Mouse (Mus musculus): Measurements from ENCODE around the gene Stk11ip. TPM values are rescaled to one million over a fixed set of nuclear protein-coding genes. Genes with fewer than 3 reads are reported as not detected.
A peak's percentile ranks its signal among the peaks of the same experiment; 100 is the strongest.

Gene Stk11ip
- polyA plus RNA-seq, 1 experiment from 2014 or later = 24.4 TPM

- H3K4me1 ChIP-seq = peaks cover 15% of the 10 kb centered on the region
- H3K27me3 ChIP-seq = no peaks in the 10 kb centered on the region
- no peak overlapping the region for H3K27ac ChIP-seq
- H3K9ac ChIP-seq = no peak overlapping the region
- no peaks in the 10 kb centered on the region for H3K9me3 ChIP-seq
- no peak overlapping the region for H3K4me3 ChIP-seq (replicated peaks)
- no peak overlapping the region for H3K4me2 ChIP-seq
- peaks cover 53% of the 10 kb centered on the region for H3K36me3 ChIP-seq (replicated peaks)
- no peak for ATAC-seq (ENCODE audit: low FRiP score)
- WGBS = 91% methylated on average over 17 of the region's 17 CpGs
Observed at GRCm38 (mm10) chr1:75548871-75549270, 27.5 kb downstream of the Stk11ip start.

- ATAC-seq (ENCODE audit: low FRiP score) = no peak
- Histone ChIP-seq H3K36me3 (replicated peaks) (peaks cover 56% of the 10 kb centered on the region), H3K27ac (no peak overlapping the region), H3K9ac (no peak overlapping the region), H3K4me1 (peaks cover 15% of the 10 kb centered on the region), H3K27me3 (no peaks in the 10 kb centered on the region), H3K4me2 (no peak overlapping the region), H3K4me3 (replicated peaks) (no peak overlapping the region), H3K9me3 (no peaks in the 10 kb centered on the region)
- WGBS = 91% methylated on average over 17 of the region's 17 CpGs
Observed at GRCm38 (mm10) chr1:75549289-75550279, 28.3 kb downstream of the Stk11ip start.

- H3K9me3 ChIP-seq = no peaks in the 10 kb centered on the region
- no peak overlapping the region for H3K4me3 ChIP-seq (replicated peaks)
- 91% methylated on average over 15 of the region's 15 CpGs for WGBS
- peaks cover 66% of the 10 kb centered on the region for H3K36me3 ChIP-seq (replicated peaks)
- peaks cover 13% of the 10 kb centered on the region for H3K4me1 ChIP-seq
- no peak overlapping the region for H3K27ac ChIP-seq
- ATAC-seq (ENCODE audit: low FRiP score) = no peak
- H3K27me3 ChIP-seq = no peaks in the 10 kb centered on the region
- no peak overlapping the region for H3K4me2 ChIP-seq
- no peak overlapping the region for H3K9ac ChIP-seq
Observed at GRCm38 (mm10) chr1:75550586-75550985, 29.3 kb downstream of the Stk11ip start.

DNA sequence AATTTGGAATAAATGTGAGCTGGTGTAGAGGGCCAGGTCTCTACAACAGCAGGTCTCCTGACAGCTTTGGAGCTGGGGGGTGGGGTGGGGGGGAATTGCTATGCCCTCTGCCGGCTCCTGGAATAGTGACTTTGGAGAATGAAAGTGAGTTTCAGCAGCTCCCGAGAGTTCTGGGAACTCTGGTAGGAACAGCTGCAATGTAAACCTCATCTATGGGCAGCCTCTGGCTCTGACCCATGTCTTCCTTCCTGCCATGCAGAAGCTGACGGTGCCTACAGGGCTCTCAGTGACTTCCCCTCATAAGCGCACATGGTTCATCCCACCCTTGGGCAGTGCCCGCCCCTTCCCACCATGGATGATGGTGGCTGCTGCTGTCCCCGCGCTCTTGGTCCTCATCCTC is 34.4 kb downstream of the Stk11ip start:
- Histone ChIP-seq H3K9me3 (no peaks in the 10 kb centered on the region), H3K27ac (no peak overlapping the region), H3K4me1 (peaks cover 16% of the 10 kb centered on the region), H3K36me3 (replicated peaks) (peaks cover 61% of the 10 kb centered on the region), H3K4me2 (no peak overlapping the region), H3K4me3 (replicated peaks) (no peak overlapping the region), H3K27me3 (no peaks in the 10 kb centered on the region), H3K9ac (no peak overlapping the region)
- ATAC-seq (ENCODE audit: low FRiP score) = no peak
- WGBS = 93% methylated on average over 7 of the region's 7 CpGs

DNA sequence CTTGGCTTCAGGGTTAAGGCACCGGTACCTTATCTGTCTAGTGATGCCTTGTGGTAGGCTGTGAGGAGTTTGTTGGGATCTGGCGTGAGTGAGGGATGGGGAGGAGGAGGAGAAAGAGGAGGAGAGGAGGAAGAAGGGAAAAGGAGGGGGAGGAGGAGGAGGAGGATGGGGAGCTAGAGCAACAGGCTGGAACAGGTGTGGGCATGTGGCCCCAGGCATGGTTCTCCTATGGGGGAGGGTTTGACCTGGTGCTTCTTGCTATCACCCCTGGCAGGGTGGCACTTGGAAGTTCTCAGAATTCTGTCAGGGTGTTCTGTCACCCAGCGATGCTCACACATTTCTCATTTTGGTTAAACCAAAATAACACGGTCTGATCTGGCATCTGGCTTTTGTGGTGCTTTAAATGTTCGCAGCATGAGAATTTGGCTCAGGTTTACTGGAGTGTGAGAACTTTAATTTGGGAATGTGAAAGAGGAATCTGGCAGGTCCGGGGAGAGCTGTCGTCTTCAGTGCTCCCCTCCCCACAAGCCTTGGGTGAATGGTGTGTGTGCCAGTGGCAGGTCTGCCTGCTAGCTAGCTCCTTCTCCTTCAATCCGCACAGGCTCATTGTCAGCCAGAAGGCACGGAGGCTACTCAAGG is 34.9 kb downstream of the Stk11ip start:
- H3K9me3 ChIP-seq = no peaks in the 10 kb centered on the region
- H3K27me3 ChIP-seq = no peaks in the 10 kb centered on the region
- no peak overlapping the region for H3K4me3 ChIP-seq (replicated peaks)
- H3K4me1 ChIP-seq = peaks cover 16% of the 10 kb centered on the region
- no peak overlapping the region for H3K9ac ChIP-seq
- WGBS = 89% methylated on average over 9 of the region's 9 CpGs
- no peak for ATAC-seq (ENCODE audit: low FRiP score)
- H3K36me3 ChIP-seq (replicated peaks) = peaks cover 55% of the 10 kb centered on the region
- no peak overlapping the region for H3K4me2 ChIP-seq
- H3K27ac ChIP-seq = no peak overlapping the region

DNA sequence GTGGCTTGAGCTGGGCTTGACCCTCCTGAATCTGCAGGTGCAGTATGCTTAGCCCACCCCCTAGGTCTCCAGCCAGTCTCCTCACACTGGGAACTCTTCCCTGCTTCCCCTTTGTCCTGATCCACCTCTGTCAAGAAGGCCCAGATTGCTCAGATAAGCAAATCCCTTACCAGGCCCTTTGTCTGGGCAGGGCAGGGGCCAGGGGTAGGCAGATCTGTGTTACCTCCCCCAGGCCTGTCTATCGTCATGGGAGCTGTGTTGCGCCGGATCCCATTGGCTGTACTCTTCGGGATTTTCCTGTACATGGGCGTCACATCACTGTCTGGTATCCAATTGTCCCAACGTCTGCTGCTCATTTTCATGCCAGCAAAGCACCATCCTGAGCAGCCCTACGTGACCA is 35.7 kb downstream of the Stk11ip start:
- WGBS = 89% methylated on average over 7 of the region's 7 CpGs
- peaks cover 47% of the 10 kb centered on the region for H3K36me3 ChIP-seq (replicated peaks)

DNA sequence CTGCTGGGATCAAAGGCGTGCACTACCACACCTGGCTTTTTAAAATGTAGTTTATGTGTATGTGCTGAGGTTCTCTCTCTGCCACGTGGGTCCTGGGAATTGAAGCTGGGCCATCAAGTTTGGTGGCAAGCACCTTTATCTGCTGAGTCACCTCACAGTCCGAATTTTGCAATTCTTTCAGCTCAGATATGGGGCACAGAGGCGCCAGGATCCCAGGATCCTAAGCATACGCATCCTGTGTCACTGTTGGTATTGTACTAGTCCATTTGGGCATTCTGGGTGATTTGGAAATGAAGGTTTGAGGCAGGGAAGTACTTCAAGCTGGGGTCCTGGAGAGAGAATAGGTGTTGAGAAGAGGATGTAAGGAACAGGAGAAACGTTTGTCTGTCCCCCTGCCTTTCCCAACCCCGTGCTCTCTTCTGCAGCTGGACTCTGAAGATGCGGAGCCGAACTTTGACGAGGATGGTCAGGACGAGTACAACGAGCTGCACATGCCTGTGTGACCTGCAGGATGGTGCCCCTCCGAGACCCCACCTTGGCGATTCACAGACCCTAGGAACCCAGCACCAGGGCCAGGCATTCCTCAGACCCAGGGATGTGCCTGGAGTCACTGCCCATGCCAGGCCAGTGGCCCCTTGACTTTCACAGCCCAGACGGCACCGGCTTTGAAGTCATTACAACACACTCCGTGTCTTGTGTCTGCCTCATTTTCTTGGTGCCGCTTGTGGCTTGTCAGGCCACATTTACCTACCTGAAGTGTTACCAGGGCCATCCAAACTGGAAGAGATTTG is 37.3 kb downstream of the Stk11ip start:
- Histone ChIP-seq H3K27ac (peak overlapping the region; percentile 50; the same call in 1 of the 2 replicates), H3K4me1 (peaks cover 16% of the 10 kb centered on the region), H3K4me3 (replicated peaks) (no peak overlapping the region), H3K27me3 (0 out of 2 replicates have a peak, but pooled peaks cover 4% of the 10 kb centered on the region), H3K9me3 (no peaks in the 10 kb centered on the region), H3K4me2 (0 out of 2 replicates have a peak overlapping the region, but pooled peaks have one; percentile 48), H3K36me3 (replicated peaks) (peaks cover 32% of the 10 kb centered on the region), H3K9ac (0 out of 2 replicates have a peak overlapping the region, but pooled peaks have one; percentile 1)
- 84% methylated on average over 18 of the region's 18 CpGs for WGBS
- ATAC-seq (ENCODE audit: low FRiP score) = peak; percentile 5; the same call in 1 of the 2 replicates

More for the DNA sequence above, 35.7 kb downstream of the Stk11ip start:
- H3K9me3 ChIP-seq = no peaks in the 10 kb centered on the region
- H3K9ac ChIP-seq = no peak overlapping the region
- no peaks in the 10 kb centered on the region for H3K27me3 ChIP-seq
- H3K4me2 ChIP-seq = no peak overlapping the region
- ATAC-seq (ENCODE audit: low FRiP score) = no peak
- no peak overlapping the region for H3K4me3 ChIP-seq (replicated peaks)
- no peak overlapping the region for H3K27ac ChIP-seq
- peaks cover 16% of the 10 kb centered on the region for H3K4me1 ChIP-seq

DNA sequence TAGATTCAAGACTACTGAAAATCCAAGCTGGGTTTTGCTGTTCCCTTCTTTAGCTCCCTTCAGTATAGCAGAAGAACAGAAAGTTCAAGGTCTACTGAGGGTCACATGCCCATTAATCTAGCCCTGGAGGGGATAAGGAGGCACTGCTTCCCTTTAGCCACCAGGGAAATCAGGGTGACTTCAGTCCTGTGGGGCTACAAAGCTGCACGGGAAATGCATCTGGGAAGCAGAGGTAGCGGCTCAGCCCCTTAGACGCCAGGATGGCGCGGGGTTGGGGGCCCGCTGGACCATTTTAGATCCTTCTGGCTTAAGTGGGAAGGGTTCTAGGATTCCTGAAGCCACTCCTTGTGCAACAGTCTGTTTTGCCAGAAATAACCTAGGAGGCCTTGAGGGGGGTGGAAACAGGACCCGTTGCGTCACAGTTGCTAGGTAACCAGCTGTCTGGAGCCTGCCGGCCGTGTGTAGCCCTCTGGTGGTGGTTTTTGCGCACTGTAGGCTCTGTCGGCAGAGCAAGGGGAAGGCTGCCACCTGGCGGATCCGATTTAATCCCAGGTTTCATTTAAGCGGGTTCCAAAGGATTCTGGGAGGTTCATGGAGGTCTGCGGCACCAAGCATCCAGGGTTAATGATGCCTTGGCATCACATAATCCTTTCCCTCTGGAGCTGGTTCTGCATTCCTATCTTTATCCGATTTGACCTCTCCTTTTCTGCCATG is 38.0 kb downstream of the Stk11ip start:
- Histone ChIP-seq H3K9ac (peak overlapping the region; percentile 38; the same call in 1 of the 2 replicates), H3K4me3 (replicated peaks) (0 out of 2 replicates have a peak overlapping the region, but pooled peaks have one; percentile 2), H3K27me3 (peaks cover 4% of the 10 kb centered on the region; the same call in 1 of the 2 replicates), H3K4me1 (peaks cover 16% of the 10 kb centered on the region), H3K4me2 (peak overlapping the region; percentile 48), H3K36me3 (replicated peaks) (peaks cover 26% of the 10 kb centered on the region), H3K9me3 (no peaks in the 10 kb centered on the region), H3K27ac (peak overlapping the region; percentile 50; the same call in 1 of the 2 replicates)
- 10% methylated on average over 17 of the region's 17 CpGs for WGBS
- peak; percentile 92 for ATAC-seq (ENCODE audit: low FRiP score)

DNA sequence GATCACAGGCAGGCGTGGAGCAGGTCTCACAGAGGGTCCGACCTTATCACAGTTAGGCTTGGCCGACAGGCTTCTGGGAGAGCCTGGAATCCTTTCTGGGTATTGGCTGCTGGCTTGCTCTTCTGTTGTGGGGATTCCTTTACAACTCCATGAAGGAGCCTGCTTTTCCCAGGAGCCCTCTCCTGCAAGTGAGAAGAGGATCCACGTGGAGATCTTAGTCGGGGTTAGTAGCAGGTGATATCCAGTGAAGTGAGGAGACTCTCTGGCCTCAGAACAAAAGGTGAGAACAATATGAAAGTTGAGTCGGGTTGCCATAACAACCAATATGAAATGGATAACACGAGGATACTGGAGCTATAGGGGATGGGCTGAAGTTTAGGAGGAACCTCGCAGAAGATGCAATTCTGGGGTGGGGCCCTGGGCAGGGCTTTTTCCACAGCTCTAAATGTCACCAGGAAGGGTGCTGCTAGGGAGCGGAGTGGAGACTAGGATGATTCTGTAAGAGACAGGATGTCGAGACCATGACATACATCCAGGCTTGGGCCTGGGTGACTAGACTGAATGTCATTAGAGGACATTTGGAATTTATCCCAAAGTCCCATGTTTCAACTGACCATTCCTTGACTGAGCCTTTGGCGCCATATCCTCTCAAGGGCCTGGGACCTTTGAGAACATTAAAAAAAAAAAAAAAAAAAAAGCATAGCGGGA is 39.0 kb downstream of the Stk11ip start:
- 84% methylated on average over 12 of the region's 12 CpGs for WGBS
- Histone ChIP-seq H3K36me3 (replicated peaks) (peaks cover 18% of the 10 kb centered on the region), H3K9me3 (no peaks in the 10 kb centered on the region), H3K27me3 (peaks cover 4% of the 10 kb centered on the region; the same call in 1 of the 2 replicates), H3K27ac (no peak overlapping the region; the same call in 1 of the 2 replicates), H3K9ac (peak overlapping the region; percentile 38; the same call in 1 of the 2 replicates), H3K4me2 (no peak overlapping the region), H3K4me3 (replicated peaks) (no peak overlapping the region), H3K4me1 (peaks cover 16% of the 10 kb centered on the region)
- no peak for ATAC-seq (ENCODE audit: low FRiP score)

- Histone ChIP-seq H3K4me2 (no peak overlapping the region), H3K9ac (no peak overlapping the region), H3K9me3 (no peaks in the 10 kb centered on the region), H3K36me3 (replicated peaks) (peaks cover 12% of the 10 kb centered on the region), H3K4me3 (replicated peaks) (no peak overlapping the region), H3K27me3 (peaks cover 8% of the 10 kb centered on the region; the same call in 1 of the 2 replicates), H3K27ac (no peak overlapping the region), H3K4me1 (peaks cover 16% of the 10 kb centered on the region)
- 48% methylated on average over 4 of the region's 4 CpGs for WGBS
- no peak for ATAC-seq (ENCODE audit: low FRiP score)
Observed at GRCm38 (mm10) chr1:75561221-75561897, 40.0 kb downstream of the Stk11ip start.
